Mouse (Mus musculus): ENCODE measurements around the gene Cpsf2. TPM values are rescaled to one million over a fixed set of nuclear protein-coding genes. Genes with fewer than 3 reads are reported as not detected.

The Cpsf2 gene
- polyA plus RNA-seq, 1 experiment from 2014 or later = 29.0 TPM

- H3K9me3 ChIP-seq (ENCODE audit: control insufficient read depth, low read depth, low read length) = no peaks in the 10 kb centered on the region
- no peak overlapping the region for H3K27ac ChIP-seq (ENCODE audit: low read length)
- H3K36me3 ChIP-seq (ENCODE audit: control insufficient read depth, insufficient read depth, low read length) = peaks cover 2% of the 10 kb centered on the region; the same call in 1 of the 2 replicates
- WGBS = 91% methylated on average over 10 of the region's 10 CpGs
- no peak overlapping the region; the same call in 1 of the 2 replicates for H3K9ac ChIP-seq (replicated peaks; ENCODE audit: low read depth, low read length)
- H3K4me1 ChIP-seq (ENCODE audit: control insufficient read depth, insufficient read depth, low read length) = peaks cover 16% of the 10 kb centered on the region; the same call in 1 of the 2 replicates
- ATAC-seq (ENCODE audit: insufficient number of reproducible peaks, insufficient read depth, low FRiP score, low read depth) = no peak
- H3K4me3 ChIP-seq (ENCODE audit: low read depth, low read length) = no peak overlapping the region
- no peaks in the 10 kb centered on the region for H3K27me3 ChIP-seq (ENCODE audit: control insufficient read depth, insufficient read depth, low read length)
- no peak overlapping the region for H3K4me2 ChIP-seq (replicated peaks; ENCODE audit: low read depth, low read length)
Observed at GRCm38 (mm10) chr12:101977404-101977915, 1.7 kb downstream of the Cpsf2 start.

DNA sequence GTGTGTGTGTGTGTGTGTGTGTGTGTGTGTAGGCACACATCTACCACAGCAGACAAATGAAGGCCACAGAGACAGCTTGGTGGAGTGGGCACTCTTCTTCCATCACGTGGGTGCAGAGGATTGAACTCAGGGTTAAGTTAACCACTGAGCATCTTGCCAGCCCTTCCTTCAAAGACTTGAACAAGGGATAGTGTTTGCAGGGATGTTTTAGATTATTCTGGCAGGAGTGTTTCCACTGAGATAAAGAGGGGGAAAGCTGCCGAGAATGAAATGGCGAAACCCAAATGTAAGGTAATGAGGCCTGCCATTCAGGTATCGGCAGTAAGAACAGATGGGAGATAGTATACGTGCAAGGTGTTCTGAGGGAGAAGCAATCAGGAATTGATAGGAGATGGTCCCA lies 2.4 kb downstream of the Cpsf2 start:
- H3K4me1 ChIP-seq (ENCODE audit: control insufficient read depth, insufficient read depth, low read length) = peaks cover 16% of the 10 kb centered on the region; the same call in 1 of the 2 replicates
- H3K4me3 ChIP-seq (ENCODE audit: low read depth, low read length) = no peak overlapping the region
- no peak overlapping the region for H3K9ac ChIP-seq (replicated peaks; ENCODE audit: low read depth, low read length)
- H3K27ac ChIP-seq (ENCODE audit: low read length) = no peak overlapping the region
- ATAC-seq (ENCODE audit: insufficient number of reproducible peaks, insufficient read depth, low FRiP score, low read depth) = no peak
- H3K4me2 ChIP-seq (replicated peaks; ENCODE audit: low read depth, low read length) = no peak overlapping the region
- no peaks in the 10 kb centered on the region for H3K9me3 ChIP-seq (ENCODE audit: control insufficient read depth, low read depth, low read length)
- no peaks in the 10 kb centered on the region for H3K27me3 ChIP-seq (ENCODE audit: control insufficient read depth, insufficient read depth, low read length)
- peaks cover 9% of the 10 kb centered on the region for H3K36me3 ChIP-seq (ENCODE audit: control insufficient read depth, insufficient read depth, low read length)
- WGBS = 81% methylated on average over 5 of the region's 5 CpGs

DNA sequence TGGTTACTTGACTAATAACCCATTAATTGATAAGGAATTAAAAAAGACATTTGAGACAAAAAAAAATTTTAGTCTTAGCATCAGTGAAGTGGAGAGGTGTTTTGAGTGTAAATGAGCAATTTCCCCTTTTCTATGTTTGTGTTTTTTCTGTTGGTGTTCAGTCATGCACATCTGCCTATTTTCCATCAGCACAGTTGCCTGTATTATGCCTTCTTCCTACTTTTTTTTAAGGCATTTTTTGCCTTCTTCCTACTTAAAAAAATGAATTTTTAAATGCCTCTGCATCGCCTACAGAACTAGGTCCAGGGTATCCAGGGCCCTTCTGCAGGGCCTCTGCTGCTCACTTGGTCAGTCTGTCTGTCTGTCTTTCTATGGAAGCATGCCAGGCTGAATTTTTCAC lies 2.8 kb downstream of the Cpsf2 start:
- Histone ChIP-seq H3K4me1 (ENCODE audit: control insufficient read depth, insufficient read depth, low read length) (peaks cover 16% of the 10 kb centered on the region; the same call in 1 of the 2 replicates), H3K9ac (replicated peaks; ENCODE audit: low read depth, low read length) (no peak overlapping the region), H3K27ac (ENCODE audit: low read length) (no peak overlapping the region), H3K36me3 (ENCODE audit: control insufficient read depth, insufficient read depth, low read length) (peaks cover 12% of the 10 kb centered on the region), H3K27me3 (ENCODE audit: control insufficient read depth, insufficient read depth, low read length) (no peaks in the 10 kb centered on the region), H3K4me3 (ENCODE audit: low read depth, low read length) (no peak overlapping the region), H3K4me2 (replicated peaks; ENCODE audit: low read depth, low read length) (no peak overlapping the region), H3K9me3 (ENCODE audit: control insufficient read depth, low read depth, low read length) (no peaks in the 10 kb centered on the region)
- 83% methylated on average over 1 of the region's 1 CpGs for WGBS
- ATAC-seq (ENCODE audit: insufficient number of reproducible peaks, insufficient read depth, low FRiP score, low read depth) = no peak

GRCm38 (mm10) chr12:101979213-101979750 lies 3.5 kb downstream of the Cpsf2 start:
- no peak overlapping the region for H3K4me2 ChIP-seq (replicated peaks; ENCODE audit: low read depth, low read length)
- H3K27ac ChIP-seq (ENCODE audit: low read length) = no peak overlapping the region
- no peaks in the 10 kb centered on the region for H3K27me3 ChIP-seq (ENCODE audit: control insufficient read depth, insufficient read depth, low read length)
- H3K4me1 ChIP-seq (ENCODE audit: control insufficient read depth, insufficient read depth, low read length) = peaks cover 16% of the 10 kb centered on the region; the same call in 1 of the 2 replicates
- H3K9me3 ChIP-seq (ENCODE audit: control insufficient read depth, low read depth, low read length) = no peaks in the 10 kb centered on the region
- H3K4me3 ChIP-seq (ENCODE audit: low read depth, low read length) = no peak overlapping the region
- H3K36me3 ChIP-seq (ENCODE audit: control insufficient read depth, insufficient read depth, low read length) = peaks cover 18% of the 10 kb centered on the region
- WGBS = 91% methylated on average over 8 of the region's 8 CpGs
- no peak overlapping the region for H3K9ac ChIP-seq (replicated peaks; ENCODE audit: low read depth, low read length)
- no peak for ATAC-seq (ENCODE audit: insufficient number of reproducible peaks, insufficient read depth, low FRiP score, low read depth)

DNA sequence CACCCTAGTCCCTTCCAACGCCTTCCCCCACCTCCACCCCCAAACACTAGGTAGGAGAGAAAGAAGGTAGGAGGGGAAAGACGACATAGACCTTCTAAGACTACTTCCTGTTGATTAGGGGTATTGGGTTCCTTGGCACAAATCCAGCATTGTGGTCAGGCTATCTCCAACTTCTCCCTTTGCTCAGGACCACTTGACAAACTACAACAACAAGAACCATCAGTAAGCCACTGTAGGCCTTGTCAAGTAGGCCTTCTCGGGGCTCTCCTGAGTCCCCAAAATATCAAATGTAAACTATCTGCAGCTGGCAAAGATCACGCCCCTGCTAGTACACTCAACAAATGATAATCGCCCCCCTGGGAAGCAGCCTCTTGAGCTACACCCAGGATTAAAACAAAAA lies 4.5 kb downstream of the Cpsf2 start:
- Histone ChIP-seq H3K27ac (ENCODE audit: low read length) (no peak overlapping the region), H3K4me3 (ENCODE audit: low read depth, low read length) (no peak overlapping the region), H3K9me3 (ENCODE audit: control insufficient read depth, low read depth, low read length) (no peaks in the 10 kb centered on the region), H3K4me2 (replicated peaks; ENCODE audit: low read depth, low read length) (no peak overlapping the region), H3K4me1 (ENCODE audit: control insufficient read depth, insufficient read depth, low read length) (peaks cover 16% of the 10 kb centered on the region; the same call in 1 of the 2 replicates), H3K27me3 (ENCODE audit: control insufficient read depth, insufficient read depth, low read length) (no peaks in the 10 kb centered on the region), H3K36me3 (ENCODE audit: control insufficient read depth, insufficient read depth, low read length) (peaks cover 27% of the 10 kb centered on the region), H3K9ac (replicated peaks; ENCODE audit: low read depth, low read length) (no peak overlapping the region)
- ATAC-seq (ENCODE audit: insufficient number of reproducible peaks, insufficient read depth, low FRiP score, low read depth) = no peak
- WGBS = 69% methylated on average over 5 of the region's 5 CpGs

- Histone ChIP-seq H3K4me3 (ENCODE audit: low read depth, low read length) (no peak overlapping the region), H3K27ac (ENCODE audit: low read length) (no peak overlapping the region), H3K36me3 (ENCODE audit: control insufficient read depth, insufficient read depth, low read length) (peaks cover 27% of the 10 kb centered on the region), H3K4me1 (ENCODE audit: control insufficient read depth, insufficient read depth, low read length) (peaks cover 15% of the 10 kb centered on the region; the same call in 1 of the 2 replicates), H3K27me3 (ENCODE audit: control insufficient read depth, insufficient read depth, low read length) (no peaks in the 10 kb centered on the region), H3K4me2 (replicated peaks; ENCODE audit: low read depth, low read length) (no peak overlapping the region), H3K9me3 (ENCODE audit: control insufficient read depth, low read depth, low read length) (no peaks in the 10 kb centered on the region), H3K9ac (replicated peaks; ENCODE audit: low read depth, low read length) (no peak overlapping the region)
- 85% methylated on average over 2 of the region's 2 CpGs for WGBS
- no peak for ATAC-seq (ENCODE audit: insufficient number of reproducible peaks, insufficient read depth, low FRiP score, low read depth)
Observed at GRCm38 (mm10) chr12:101981559-101981958, 5.8 kb downstream of the Cpsf2 start.

DNA sequence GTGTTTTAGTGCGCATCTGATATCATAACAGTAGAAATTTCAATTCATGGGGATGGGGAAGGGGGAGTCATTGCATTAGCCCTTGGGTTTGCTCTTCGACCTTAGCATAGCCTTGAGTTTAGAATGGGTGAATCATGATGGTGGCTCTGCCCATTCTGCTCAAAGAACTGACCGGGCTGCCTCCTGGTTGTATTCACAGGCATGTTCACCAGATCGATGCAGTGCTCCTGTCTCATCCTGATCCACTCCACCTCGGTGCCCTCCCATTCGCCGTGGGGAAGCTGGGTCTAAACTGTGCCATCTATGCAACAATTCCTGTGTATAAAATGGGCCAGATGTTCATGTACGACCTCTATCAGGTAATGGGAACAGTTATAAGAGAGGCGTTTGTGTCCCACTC lies 7.2 kb downstream of the Cpsf2 start:
- ATAC-seq (ENCODE audit: insufficient number of reproducible peaks, insufficient read depth, low FRiP score, low read depth) = no peak
- H3K27ac ChIP-seq (ENCODE audit: low read length) = no peak overlapping the region
- H3K4me2 ChIP-seq (replicated peaks; ENCODE audit: low read depth, low read length) = no peak overlapping the region
- H3K9me3 ChIP-seq (ENCODE audit: control insufficient read depth, low read depth, low read length) = no peaks in the 10 kb centered on the region
- 95% methylated on average over 9 of the region's 9 CpGs for WGBS
- H3K9ac ChIP-seq (replicated peaks; ENCODE audit: low read depth, low read length) = no peak overlapping the region
- no peaks in the 10 kb centered on the region for H3K27me3 ChIP-seq (ENCODE audit: control insufficient read depth, insufficient read depth, low read length)
- peaks cover 35% of the 10 kb centered on the region for H3K36me3 ChIP-seq (ENCODE audit: control insufficient read depth, insufficient read depth, low read length)
- no peak overlapping the region for H3K4me3 ChIP-seq (ENCODE audit: low read depth, low read length)
- 0 out of 2 replicates have a peak, but pooled peaks cover 5% of the 10 kb centered on the region for H3K4me1 ChIP-seq (ENCODE audit: control insufficient read depth, insufficient read depth, low read length)

DNA sequence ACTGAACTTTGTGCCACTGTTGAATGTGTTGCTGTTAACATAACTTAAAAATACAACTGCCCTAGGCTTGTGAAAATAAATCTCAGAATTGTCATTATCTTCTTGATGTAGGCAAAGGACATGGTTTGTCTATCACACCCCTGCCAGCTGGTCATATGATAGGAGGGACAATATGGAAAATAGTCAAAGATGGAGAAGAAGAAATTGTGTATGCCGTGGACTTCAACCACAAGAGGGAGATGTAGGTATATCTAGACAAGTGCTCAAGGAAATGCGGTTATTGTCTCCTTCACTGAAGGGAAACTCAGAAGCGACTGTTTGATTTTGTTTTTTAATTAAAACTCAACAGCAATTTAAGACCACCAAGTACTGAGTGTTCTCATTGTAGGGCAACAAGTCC lies 9.3 kb downstream of the Cpsf2 start:
- WGBS = 71% methylated on average over 3 of the region's 3 CpGs
- Histone ChIP-seq H3K27ac (ENCODE audit: low read length) (no peak overlapping the region), H3K4me2 (replicated peaks; ENCODE audit: low read depth, low read length) (no peak overlapping the region), H3K4me3 (ENCODE audit: low read depth, low read length) (no peak overlapping the region), H3K9me3 (ENCODE audit: control insufficient read depth, low read depth, low read length) (no peaks in the 10 kb centered on the region), H3K4me1 (ENCODE audit: control insufficient read depth, insufficient read depth, low read length) (0 out of 2 replicates have a peak, but pooled peaks cover 2% of the 10 kb centered on the region), H3K27me3 (ENCODE audit: control insufficient read depth, insufficient read depth, low read length) (no peaks in the 10 kb centered on the region), H3K9ac (replicated peaks; ENCODE audit: low read depth, low read length) (no peak overlapping the region), H3K36me3 (ENCODE audit: control insufficient read depth, insufficient read depth, low read length) (peaks cover 49% of the 10 kb centered on the region)
- ATAC-seq (ENCODE audit: insufficient number of reproducible peaks, insufficient read depth, low FRiP score, low read depth) = no peak

DNA sequence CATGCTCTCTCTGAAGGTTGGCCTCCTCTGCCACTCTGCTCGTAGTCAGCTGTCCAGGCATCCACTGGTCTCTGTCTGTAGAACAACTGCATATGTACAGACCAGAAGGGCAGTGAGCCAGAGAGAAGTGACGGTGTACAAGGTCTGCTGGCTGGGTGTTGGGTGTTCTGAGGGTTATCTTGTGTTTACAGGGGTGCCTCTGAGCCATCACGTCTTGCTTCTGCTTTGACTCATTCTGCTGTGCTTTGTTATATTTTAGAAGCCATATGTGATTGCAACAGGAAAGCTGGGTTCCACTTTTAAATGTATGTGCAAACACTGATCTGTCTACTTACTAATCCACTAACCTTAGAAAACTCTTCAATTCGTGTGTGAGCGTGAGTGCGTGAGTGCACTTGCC lies 11.9 kb downstream of the Cpsf2 start:
- Histone ChIP-seq H3K4me1 (ENCODE audit: control insufficient read depth, insufficient read depth, low read length) (no peaks in the 10 kb centered on the region), H3K9me3 (ENCODE audit: control insufficient read depth, low read depth, low read length) (no peaks in the 10 kb centered on the region), H3K9ac (replicated peaks; ENCODE audit: low read depth, low read length) (no peak overlapping the region), H3K4me3 (ENCODE audit: low read depth, low read length) (no peak overlapping the region), H3K4me2 (replicated peaks; ENCODE audit: low read depth, low read length) (no peak overlapping the region), H3K27ac (ENCODE audit: low read length) (no peak overlapping the region), H3K27me3 (ENCODE audit: control insufficient read depth, insufficient read depth, low read length) (no peaks in the 10 kb centered on the region), H3K36me3 (ENCODE audit: control insufficient read depth, insufficient read depth, low read length) (peaks cover 70% of the 10 kb centered on the region)
- no peak for ATAC-seq (ENCODE audit: insufficient number of reproducible peaks, insufficient read depth, low FRiP score, low read depth)
- WGBS = 87% methylated on average over 6 of the region's 6 CpGs

Measured in stomach, embryonic 14.5 days (tissue).